Mouse (Mus musculus): Measurements from ENCODE around the gene Nat8f4.

Nat8f4 gene

GRCm38 (mm10) chr6:85904642-85905061, at the start of gene Nat8f4:
TSS of gene Nat8f4 (minus strand) at chr6:85904884.
- in situ Hi-C loops (cut with MboI; ENCODE audit: unreplicated experiment in 2 of 2): loop anchor here in 1 of 2 experiments (25.0 kb wide), 1 partner anchor 442 kb away; the partner anchor contains the start of genes Cct7 and Pradc1

- in situ Hi-C loops (cut with MboI; ENCODE audit: unreplicated experiment in 2 of 2): loop anchor here in 1 of 2 experiments (25.0 kb wide), 1 partner anchor 414 kb away; the partner anchor contains the start of genes Fam136a and Snrpg
Measured at GRCm38 (mm10) chr6:85948549-85948948, 43.9 kb upstream of the Nat8f4 start.

- in situ Hi-C loops (cut with MboI; ENCODE audit: unreplicated experiment in 2 of 2): loop anchor here in 1 of 2 experiments (25.0 kb wide), 1 partner anchor 420 kb away; the partner anchor contains the start of genes Fam136a and Snrpg
Measured at GRCm38 (mm10) chr6:85942469-85942868, 37.8 kb upstream of the Nat8f4 start.

GRCm38 (mm10) chr6:85938701-85939100, 34.0 kb upstream of the Nat8f4 start:
- in situ Hi-C loops (cut with MboI; ENCODE audit: unreplicated experiment in 2 of 2): loop anchor here (5.0 to 25.0 kb wide), 3 partner anchors 34 to 424 kb away; partner anchors contain the start of genes Fam136a (in 1 of the 2) and Snrpg (in 1 of the 2)

- in situ Hi-C loops (cut with MboI; ENCODE audit: unreplicated experiment in 2 of 2): loop anchor here (5.0 to 25.0 kb wide), 3 partner anchors 36 to 426 kb away; partner anchors contain the start of genes Fam136a (in 1 of the 2) and Snrpg (in 1 of the 2)
Measured at GRCm38 (mm10) chr6:85936508-85937465, 32.1 kb upstream of the Nat8f4 start.

GRCm38 (mm10) chr6:85935646-85936045, 31.0 kb upstream of the Nat8f4 start:
- in situ Hi-C loops (cut with MboI; ENCODE audit: unreplicated experiment in 2 of 2): loop anchor here (5.0 to 25.0 kb wide), 3 partner anchors 37 to 427 kb away; partner anchors contain the start of genes Fam136a (in 1 of the 2) and Snrpg (in 1 of the 2)

GRCm38 (mm10) chr6:85934047-85934446, 29.4 kb upstream of the Nat8f4 start:
- in situ Hi-C loops (cut with MboI; ENCODE audit: unreplicated experiment in 2 of 2): loop anchor here in 1 of 2 experiments (25.0 kb wide), 1 partner anchor 428 kb away; the partner anchor contains the start of genes Fam136a and Snrpg

- in situ Hi-C loops (cut with MboI; ENCODE audit: unreplicated experiment in 2 of 2): loop anchor here (10.0 to 25.0 kb wide), 2 partner anchors 433 to 435 kb away; partner anchors contain the start of genes Fam136a (in 2 of the 2) and Snrpg (in 1 of the 2)
Measured at GRCm38 (mm10) chr6:85929312-85929711, 24.6 kb upstream of the Nat8f4 start.

- in situ Hi-C loops (cut with MboI; ENCODE audit: unreplicated experiment in 2 of 2): loop anchor here (10.0 to 25.0 kb wide), 2 partner anchors 435 to 437 kb away; partner anchors contain the start of genes Fam136a (in 2 of the 2) and Snrpg (in 1 of the 2)
Measured at GRCm38 (mm10) chr6:85927476-85928464, 23.1 kb upstream of the Nat8f4 start.

- in situ Hi-C loops (cut with MboI; ENCODE audit: unreplicated experiment in 2 of 2): loop anchor here (10.0 to 25.0 kb wide), 2 partner anchors 436 to 438 kb away; partner anchors contain the start of genes Fam136a (in 2 of the 2) and Snrpg (in 1 of the 2)
Measured at GRCm38 (mm10) chr6:85926709-85927108, 22.0 kb upstream of the Nat8f4 start.

GRCm38 (mm10) chr6:85923643-85924042, 19.0 kb upstream of the Nat8f4 start:
- in situ Hi-C loops (cut with MboI; ENCODE audit: unreplicated experiment in 2 of 2): loop anchor here in 1 of 2 experiments (10.0 to 25.0 kb wide), 2 partner anchors 441 to 461 kb away; partner anchors contain the start of genes Cct7, Fam136a and Pradc1

GRCm38 (mm10) chr6:85919401-85919800, 14.7 kb upstream of the Nat8f4 start:
- in situ Hi-C loops (cut with MboI; ENCODE audit: unreplicated experiment in 2 of 2): loop anchor here (5.0 to 25.0 kb wide), 4 partner anchors 265 to 467 kb away; partner anchors contain the start of genes Cct7 (in 2 of the 2), Pradc1 (in 2 of the 2) and Alms1 (in 1 of the 2)

- in situ Hi-C loops (cut with MboI; ENCODE audit: unreplicated experiment in 2 of 2): loop anchor here (5.0 to 25.0 kb wide), 4 partner anchors 264 to 466 kb away; partner anchors contain the start of genes Cct7 (in 2 of the 2), Pradc1 (in 2 of the 2) and Alms1 (in 1 of the 2)
Measured at GRCm38 (mm10) chr6:85918341-85918740, 13.7 kb upstream of the Nat8f4 start.

- in situ Hi-C loops (cut with MboI; ENCODE audit: unreplicated experiment in 2 of 2): loop anchor here (5.0 to 25.0 kb wide), 4 partner anchors 262 to 464 kb away; partner anchors contain the start of genes Cct7 (in 2 of the 2), Pradc1 (in 2 of the 2) and Alms1 (in 1 of the 2)
Measured at GRCm38 (mm10) chr6:85916596-85916995, 11.9 kb upstream of the Nat8f4 start.

GRCm38 (mm10) chr6:85915539-85916513, 11.1 kb upstream of the Nat8f4 start, which contains the start of gene Nat8f1:
TSS of gene Nat8f1 (minus strand) at chr6:85915687.
- in situ Hi-C loops (cut with MboI; ENCODE audit: unreplicated experiment in 2 of 2): loop anchor here (5.0 to 25.0 kb wide), 4 partner anchors 261 to 464 kb away; partner anchors contain the start of genes Cct7 (in 2 of the 2), Pradc1 (in 2 of the 2) and Alms1 (in 1 of the 2)

- in situ Hi-C loops (cut with MboI; ENCODE audit: unreplicated experiment in 2 of 2): loop anchor here (5.0 to 25.0 kb wide), 4 partner anchors 260 to 463 kb away; partner anchors contain the start of genes Cct7 (in 2 of the 2), Pradc1 (in 2 of the 2) and Alms1 (in 1 of the 2)
Measured at GRCm38 (mm10) chr6:85915141-85915538, 10.5 kb upstream of the Nat8f4 start.

GRCm38 (mm10) chr6:85911587-85911986, 6.9 kb upstream of the Nat8f4 start, which contains the start of gene Tprkb:
TSS of gene Tprkb (plus strand) at chr6:85911865.
- in situ Hi-C loops (cut with MboI; ENCODE audit: unreplicated experiment in 2 of 2): loop anchor here (10.0 to 25.0 kb wide), 3 partner anchors 257 to 449 kb away; partner anchors contain the start of genes Alms1 (in 1 of the 2), Cct7 (in 1 of the 2) and Pradc1 (in 1 of the 2)

Data from v-Abl transformed pro-B cells (cell line).